Mouse (Mus musculus): Measurements from ENCODE around the gene Ciart. TPM values are rescaled to one million over a fixed set of nuclear protein-coding genes. Genes with fewer than 3 reads are reported as not detected.

The Ciart gene
- polyA plus RNA-seq, 1 experiment from 2014 or later, result 10.2 TPM

GRCm38 (mm10) chr3:95916760-95917159, 34.7 kb upstream of the Ciart start:
- no peaks in the 10 kb centered on the region for H3K36me3 ChIP-seq
- no peaks in the 10 kb centered on the region for H3K9me3 ChIP-seq
- WGBS, result 78% methylated on average over 7 of the region's 7 CpGs
- no peak overlapping the region for H3K4me2 ChIP-seq
- ATAC-seq (ENCODE audit: insufficient number of reproducible peaks, insufficient read depth, low FRiP score, low TSS enrichment, low read depth), result no peak
- H3K9ac ChIP-seq (replicated peaks), result no peak overlapping the region
- H3K4me3 ChIP-seq (replicated peaks), result no peak overlapping the region
- H3K27me3 ChIP-seq, result no peaks in the 10 kb centered on the region
- H3K4me1 ChIP-seq (replicated peaks), result no peaks in the 10 kb centered on the region
- no peak overlapping the region for H3K27ac ChIP-seq

- H3K27me3 ChIP-seq, result no peaks in the 10 kb centered on the region
- no peaks in the 10 kb centered on the region for H3K9me3 ChIP-seq
- H3K4me2 ChIP-seq, result no peak overlapping the region
- H3K9ac ChIP-seq (replicated peaks), result no peak overlapping the region
- 87% methylated on average over 4 of the region's 4 CpGs for WGBS
- ATAC-seq (ENCODE audit: insufficient number of reproducible peaks, insufficient read depth, low FRiP score, low TSS enrichment, low read depth), result no peak
- H3K27ac ChIP-seq, result no peak overlapping the region
- no peaks in the 10 kb centered on the region for H3K36me3 ChIP-seq
- H3K4me3 ChIP-seq (replicated peaks), result no peak overlapping the region
- no peaks in the 10 kb centered on the region for H3K4me1 ChIP-seq (replicated peaks)
These were observed 32.7 kb upstream of the Ciart start for GRCm38 (mm10) chr3:95914706-95915105.

- 0 out of 2 replicates have a peak, but pooled peaks cover 3% of the 10 kb centered on the region for H3K27me3 ChIP-seq
- no peak overlapping the region for H3K27ac ChIP-seq
- no peaks in the 10 kb centered on the region for H3K9me3 ChIP-seq
- H3K9ac ChIP-seq (replicated peaks), result no peak overlapping the region
- 0 out of 2 replicates have a peak overlapping the region, but pooled peaks have one; percentile 93 for H3K4me2 ChIP-seq
- 31% methylated on average over 4 of the region's 4 CpGs for WGBS
- ATAC-seq (ENCODE audit: insufficient number of reproducible peaks, insufficient read depth, low FRiP score, low TSS enrichment, low read depth), result no peak
- no peaks in the 10 kb centered on the region for H3K36me3 ChIP-seq
- peaks cover 34% of the 10 kb centered on the region for H3K4me1 ChIP-seq (replicated peaks)
- no peak overlapping the region for H3K4me3 ChIP-seq (replicated peaks)
These were observed 25.6 kb upstream of the Ciart start for GRCm38 (mm10) chr3:95907613-95908012.

- H3K27ac ChIP-seq, result no peak overlapping the region
- no peak overlapping the region for H3K9ac ChIP-seq (replicated peaks)
- ATAC-seq (ENCODE audit: insufficient number of reproducible peaks, insufficient read depth, low FRiP score, low TSS enrichment, low read depth), result no peak
- H3K4me1 ChIP-seq (replicated peaks), result peaks cover 41% of the 10 kb centered on the region
- no peaks in the 10 kb centered on the region for H3K9me3 ChIP-seq
- peak overlapping the region; percentile 51 for H3K4me3 ChIP-seq (replicated peaks)
- H3K4me2 ChIP-seq, result peak overlapping the region; percentile 93
- under 1% methylated on average over 12 of the region's 12 CpGs for WGBS
- no peaks in the 10 kb centered on the region; the same call in 1 of the 2 replicates for H3K36me3 ChIP-seq
- 0 out of 2 replicates have a peak, but pooled peaks cover 3% of the 10 kb centered on the region for H3K27me3 ChIP-seq
These were observed 24.8 kb upstream of the Ciart start for GRCm38 (mm10) chr3:95906860-95907259.

- Histone ChIP-seq H3K27ac (peak overlapping the region; percentile 88; the same call in 1 of the 2 replicates), H3K9me3 (no peaks in the 10 kb centered on the region), H3K9ac (replicated peaks) (peak overlapping the region; percentile 74; the same call in 1 of the 2 replicates), H3K4me1 (replicated peaks) (peaks cover 45% of the 10 kb centered on the region), H3K4me3 (replicated peaks) (peak overlapping the region; percentile 51), H3K4me2 (peak overlapping the region; percentile 93), H3K36me3 (peaks cover 2% of the 10 kb centered on the region; the same call in 1 of the 2 replicates), H3K27me3 (0 out of 2 replicates have a peak, but pooled peaks cover 3% of the 10 kb centered on the region)
- under 1% methylated on average over 12 of the region's 12 CpGs for WGBS
- ATAC-seq (ENCODE audit: insufficient number of reproducible peaks, insufficient read depth, low FRiP score, low TSS enrichment, low read depth), result peak; percentile 27; the same call in 1 of the 2 replicates
These were observed 24.0 kb upstream of the Ciart start for GRCm38 (mm10) chr3:95905940-95906492.

- Histone ChIP-seq H3K9ac (replicated peaks) (peak overlapping the region; percentile 74), H3K36me3 (peaks cover 7% of the 10 kb centered on the region), H3K27me3 (0 out of 2 replicates have a peak, but pooled peaks cover 3% of the 10 kb centered on the region), H3K4me2 (peak overlapping the region; percentile 93), H3K4me1 (replicated peaks) (peaks cover 45% of the 10 kb centered on the region), H3K4me3 (replicated peaks) (peak overlapping the region; percentile 51), H3K27ac (peak overlapping the region; percentile 88), H3K9me3 (no peaks in the 10 kb centered on the region)
- whole genome bisulfite sequencing, result under 1% methylated on average over 18 of the region's 18 CpGs
- 0 out of 2 replicates have a peak, but pooled peaks have one; percentile 37 for ATAC-seq (ENCODE audit: insufficient number of reproducible peaks, insufficient read depth, low FRiP score, low TSS enrichment, low read depth)
These were observed 23.3 kb upstream of the Ciart start for GRCm38 (mm10) chr3:95905146-95905939.

GRCm38 (mm10) chr3:95904568-95904967, 22.5 kb upstream of the Ciart start, which contains the start of gene Car14:
TSS of gene Car14 (minus strand) at chr3:95904691.
- H3K4me1 ChIP-seq (replicated peaks), result peaks cover 45% of the 10 kb centered on the region
- H3K9ac ChIP-seq (replicated peaks), result peak within 1 kb of the TSS; percentile 74
- H3K4me3 ChIP-seq (replicated peaks), result peak within 1 kb of the TSS; percentile 51
- no peaks in the 10 kb centered on the region for H3K9me3 ChIP-seq
- H3K36me3 ChIP-seq, result peaks cover 11% of the 10 kb centered on the region
- 0 out of 2 replicates have a peak, but pooled peaks cover 3% of the 10 kb centered on the region for H3K27me3 ChIP-seq
- ATAC-seq (ENCODE audit: insufficient number of reproducible peaks, insufficient read depth, low FRiP score, low TSS enrichment, low read depth), result peak; percentile 50; the same call in 1 of the 2 replicates
- under 1% methylated on average over 15 of the region's 15 CpGs for WGBS
- peak within 1 kb of the TSS; percentile 88 for H3K27ac ChIP-seq
- H3K4me2 ChIP-seq, result peak within 1 kb of the TSS; percentile 93

- Histone ChIP-seq H3K36me3 (peaks cover 15% of the 10 kb centered on the region), H3K9ac (replicated peaks) (peak overlapping the region; percentile 74), H3K27ac (peak overlapping the region; percentile 88), H3K4me1 (replicated peaks) (peaks cover 45% of the 10 kb centered on the region), H3K4me2 (peak overlapping the region; percentile 93), H3K27me3 (0 out of 2 replicates have a peak, but pooled peaks cover 3% of the 10 kb centered on the region), H3K9me3 (no peaks in the 10 kb centered on the region), H3K4me3 (replicated peaks) (peak overlapping the region; percentile 51)
- ATAC-seq (ENCODE audit: insufficient number of reproducible peaks, insufficient read depth, low FRiP score, low TSS enrichment, low read depth), result 0 out of 2 replicates have a peak, but pooled peaks have one; percentile 8
- 1% methylated on average over 15 of the region's 15 CpGs for WGBS
These were observed 21.9 kb upstream of the Ciart start for GRCm38 (mm10) chr3:95903753-95904502.

- WGBS, result 33% methylated on average over 6 of the region's 6 CpGs
- peak overlapping the region; percentile 74 for H3K9ac ChIP-seq (replicated peaks)
- H3K9me3 ChIP-seq, result no peaks in the 10 kb centered on the region
- ATAC-seq (ENCODE audit: insufficient number of reproducible peaks, insufficient read depth, low FRiP score, low TSS enrichment, low read depth), result no peak
- H3K4me1 ChIP-seq (replicated peaks), result peaks cover 45% of the 10 kb centered on the region
- peaks cover 28% of the 10 kb centered on the region for H3K36me3 ChIP-seq
- H3K27ac ChIP-seq, result peak overlapping the region; percentile 74
- peak overlapping the region; percentile 51 for H3K4me3 ChIP-seq (replicated peaks)
- H3K4me2 ChIP-seq, result peak overlapping the region; percentile 93
- H3K27me3 ChIP-seq, result 0 out of 2 replicates have a peak, but pooled peaks cover 2% of the 10 kb centered on the region
These were observed 20.6 kb upstream of the Ciart start for GRCm38 (mm10) chr3:95902643-95903042.

- peaks cover 45% of the 10 kb centered on the region for H3K4me1 ChIP-seq (replicated peaks)
- peak overlapping the region; percentile 74 for H3K9ac ChIP-seq (replicated peaks)
- H3K27ac ChIP-seq, result peak overlapping the region; percentile 74
- no peaks in the 10 kb centered on the region for H3K27me3 ChIP-seq
- H3K4me3 ChIP-seq (replicated peaks), result peak overlapping the region; percentile 51
- H3K4me2 ChIP-seq, result peak overlapping the region; percentile 93
- no peak for ATAC-seq (ENCODE audit: insufficient number of reproducible peaks, insufficient read depth, low FRiP score, low TSS enrichment, low read depth)
- no peaks in the 10 kb centered on the region for H3K9me3 ChIP-seq
- peaks cover 32% of the 10 kb centered on the region for H3K36me3 ChIP-seq
These were observed 20.2 kb upstream of the Ciart start for GRCm38 (mm10) chr3:95902373-95902625.
